ENCODE assay signal across 16 mouse cellular contexts in the genomic region with DNA sequence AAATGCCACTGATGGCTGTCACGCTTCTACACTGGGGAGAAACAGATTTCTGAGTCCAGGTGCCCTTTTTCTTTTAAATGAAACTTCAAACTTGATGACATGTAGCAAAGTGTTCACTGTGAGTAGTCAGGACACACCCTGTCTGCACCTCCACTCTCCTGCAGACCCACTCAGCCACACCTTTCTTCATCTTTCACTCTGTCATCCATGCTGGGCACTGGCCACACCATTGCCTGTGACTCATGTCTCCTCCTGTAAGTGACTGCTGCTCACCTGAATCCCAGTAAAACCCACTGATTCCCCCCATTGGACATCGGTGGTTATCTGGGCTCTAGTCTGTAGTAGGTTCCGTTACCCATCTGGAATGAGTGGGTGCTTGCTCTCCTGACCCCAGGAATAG.
"Had no signal": no experiment of that assay in that cellular context is flagged by ENCODE, and none has a peak within 500 bp of the region (broad histone marks: within the 10 kb centered on the region; RNA-seq: fewer than 3 reads in every experiment).

No protein-coding gene starts in this region.

- H3K4me3 ChIP-seq: neural tube, embryonic 12.5 days; neural tube, embryonic 13.5 days; neural tube, embryonic 15.5 days; stomach, embryonic 15.5 days had no signal

- H3K4me1 ChIP-seq: neural tube, embryonic 12.5 days; neural tube, embryonic 13.5 days; neural tube, embryonic 15.5 days; stomach, embryonic 15.5 days had no signal

- H3K4me2 ChIP-seq: neural tube, embryonic 12.5 days; neural tube, embryonic 13.5 days; neural tube, embryonic 15.5 days; stomach, embryonic 15.5 days had no signal

- H3K27me3 ChIP-seq: neural tube, embryonic 12.5 days; neural tube, embryonic 13.5 days; neural tube, embryonic 15.5 days; stomach, embryonic 15.5 days had no signal

- H3K9ac ChIP-seq: neural tube, embryonic 12.5 days; neural tube, embryonic 13.5 days; neural tube, embryonic 15.5 days; stomach, embryonic 15.5 days had no signal

- DNase-seq: retina, postnatal 1 day; right cerebral cortex, adult 18-20 months; right cerebral cortex, postnatal 14 days; right cerebral cortex, postnatal 25 days; right cerebral cortex, postnatal 4 days; spleen, adult 18-20 months; thymus, adult 18-20 months; thymus, adult 2 months; thymus, postnatal 14 days; thymus, postnatal 25 days; thymus, postnatal 36 days; thymus, postnatal 4 days had no signal

- H3K36me3 ChIP-seq: neural tube, embryonic 12.5 days; neural tube, embryonic 13.5 days; neural tube, embryonic 15.5 days; stomach, embryonic 15.5 days had no signal

- H3K9me3 ChIP-seq: neural tube, embryonic 15.5 days; stomach, embryonic 15.5 days had no signal

- H3K27ac ChIP-seq: neural tube, embryonic 12.5 days; neural tube, embryonic 13.5 days; neural tube, embryonic 15.5 days; stomach, embryonic 15.5 days had no signal
